Mouse (Mus musculus) 3134 (cell line): ENCODE data around the gene Fam219a.
A peak's percentile ranks its signal among the peaks of the same experiment; 100 is the strongest.

Experiments used
- DNase-seq: peaks from one replicate; pipeline ENCODE4 v3.0.0-alpha.2; 2011; ENCODE audit warnings: low spot score; ENCODE audit not compliant: insufficient read length; ENCODE audit errors: extremely low read depth

The Fam219a gene

DNA sequence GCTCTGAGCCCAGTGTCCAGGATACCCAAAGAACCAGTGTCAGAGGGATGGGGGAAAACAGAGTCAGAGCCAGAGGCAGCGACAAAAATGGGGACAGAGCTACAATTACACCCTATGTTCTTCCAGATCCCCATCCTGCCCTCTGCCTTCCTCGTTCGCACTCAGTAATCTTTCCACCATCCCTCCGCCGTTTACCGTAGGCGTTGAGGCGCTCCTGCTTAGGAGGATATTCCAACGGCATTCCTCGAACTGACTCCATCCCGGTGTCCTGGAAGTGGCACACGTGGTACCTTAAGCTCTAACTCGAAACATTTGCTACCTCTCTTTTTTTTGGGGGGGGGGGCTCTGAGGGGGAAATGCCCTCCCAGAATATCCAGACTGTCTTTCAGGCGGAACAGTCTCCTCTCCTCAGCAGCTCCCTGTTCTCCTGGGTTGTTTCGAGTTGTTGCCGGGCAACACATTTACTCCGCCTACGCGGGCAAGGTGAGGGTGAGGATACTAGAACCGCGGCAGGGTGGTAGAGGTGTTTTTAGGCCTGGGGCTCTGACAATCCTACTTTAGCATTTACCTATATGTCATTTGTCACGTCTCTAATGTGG is 61.9 kb downstream of the Fam219a start:
- DNase-seq = no peak

DNA sequence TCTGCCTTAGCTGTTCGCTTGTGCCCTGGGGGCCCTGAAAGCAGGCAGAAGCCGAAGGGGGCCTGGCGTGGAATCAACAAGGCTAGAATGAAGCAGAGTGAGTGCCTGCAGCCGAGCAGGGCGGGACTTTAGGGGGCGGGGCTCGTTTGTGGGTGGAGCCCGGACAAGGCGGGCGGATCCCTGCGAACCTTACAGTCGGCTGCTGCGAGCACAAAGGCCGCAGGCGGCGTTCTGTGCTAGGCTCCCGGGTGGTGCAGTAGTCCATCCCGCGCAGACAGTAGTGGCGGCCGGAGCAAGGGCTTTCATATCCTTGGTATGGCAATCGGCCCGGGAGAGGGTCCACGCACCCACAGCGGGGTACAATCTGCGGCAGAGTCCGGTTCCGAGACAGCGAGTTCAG is 62.4 kb downstream of the Fam219a start:
- no peak for DNase-seq

- DNase-seq = no peak
Observed at GRCm38 (mm10) chr4:41506156-41506555, 63.2 kb downstream of the Fam219a start.

DNA sequence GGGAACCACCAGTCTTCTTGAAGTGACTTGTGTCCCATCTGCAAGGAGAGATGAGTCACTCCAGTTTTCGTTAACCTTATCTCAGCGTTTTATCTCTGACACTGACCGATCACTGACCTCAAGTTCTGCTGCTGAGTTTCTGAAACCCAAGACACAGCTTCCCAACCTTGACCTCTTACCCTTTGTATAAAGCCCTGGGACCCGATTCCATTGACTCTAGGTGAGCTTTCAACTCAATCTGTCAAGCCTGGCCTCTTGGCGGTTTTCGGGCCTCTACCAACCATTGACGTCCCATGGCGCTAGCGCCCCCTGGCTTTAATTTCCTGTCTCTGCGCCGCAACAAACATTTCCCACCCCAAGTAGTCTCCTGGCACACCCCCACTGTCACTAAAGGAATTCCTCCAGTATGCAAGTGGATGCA is 64.2 kb downstream of the Fam219a start:
- DNase-seq = no peak

DNA sequence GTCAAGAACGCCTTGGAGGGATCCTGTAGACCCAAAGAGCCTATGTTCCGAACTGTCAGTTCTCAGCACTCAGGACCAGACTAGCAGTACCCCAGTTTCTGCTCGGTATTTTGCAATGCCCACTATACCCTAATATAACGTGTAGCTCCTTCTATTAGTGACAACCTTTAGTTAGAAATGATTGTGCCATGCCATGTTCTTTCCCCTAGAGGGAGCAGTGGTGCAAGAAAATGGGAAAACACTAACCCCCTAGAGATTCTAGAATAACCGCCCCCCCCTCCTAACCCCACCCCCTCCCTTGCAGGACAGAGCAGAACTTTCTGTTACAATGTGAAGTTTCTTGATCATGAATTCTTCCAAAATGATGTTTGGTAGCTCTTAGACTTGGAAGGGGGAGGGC is 65.0 kb downstream of the Fam219a start:
- DNase-seq = no peak

DNA sequence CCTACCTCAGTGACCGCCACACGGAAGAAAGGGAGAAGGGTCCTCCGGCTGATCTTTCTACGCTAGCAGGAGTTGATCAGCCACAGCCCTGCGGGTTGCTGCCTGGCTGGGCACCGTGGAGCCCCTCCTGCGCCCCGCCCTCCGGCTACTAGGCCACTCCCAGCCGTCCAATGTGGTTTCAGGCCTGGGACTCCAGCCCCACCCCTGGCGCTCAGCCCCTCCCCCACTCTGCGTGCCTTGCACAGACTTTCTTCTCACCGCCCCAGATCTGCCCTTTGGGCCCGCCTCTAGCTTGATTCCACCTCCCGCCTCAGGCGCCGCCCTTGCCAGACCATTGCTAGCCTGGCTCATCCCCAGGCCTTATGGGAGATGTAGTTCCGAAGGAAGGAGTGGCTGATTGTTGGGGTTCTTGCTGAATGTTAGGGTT is 66.3 kb downstream of the Fam219a start, which contains the start of gene AI464131:
Gene AI464131, minus strand, starts transcription at position 91 of the 427 bp plus-strand sequence.
- peak; percentile 97 for DNase-seq

DNA sequence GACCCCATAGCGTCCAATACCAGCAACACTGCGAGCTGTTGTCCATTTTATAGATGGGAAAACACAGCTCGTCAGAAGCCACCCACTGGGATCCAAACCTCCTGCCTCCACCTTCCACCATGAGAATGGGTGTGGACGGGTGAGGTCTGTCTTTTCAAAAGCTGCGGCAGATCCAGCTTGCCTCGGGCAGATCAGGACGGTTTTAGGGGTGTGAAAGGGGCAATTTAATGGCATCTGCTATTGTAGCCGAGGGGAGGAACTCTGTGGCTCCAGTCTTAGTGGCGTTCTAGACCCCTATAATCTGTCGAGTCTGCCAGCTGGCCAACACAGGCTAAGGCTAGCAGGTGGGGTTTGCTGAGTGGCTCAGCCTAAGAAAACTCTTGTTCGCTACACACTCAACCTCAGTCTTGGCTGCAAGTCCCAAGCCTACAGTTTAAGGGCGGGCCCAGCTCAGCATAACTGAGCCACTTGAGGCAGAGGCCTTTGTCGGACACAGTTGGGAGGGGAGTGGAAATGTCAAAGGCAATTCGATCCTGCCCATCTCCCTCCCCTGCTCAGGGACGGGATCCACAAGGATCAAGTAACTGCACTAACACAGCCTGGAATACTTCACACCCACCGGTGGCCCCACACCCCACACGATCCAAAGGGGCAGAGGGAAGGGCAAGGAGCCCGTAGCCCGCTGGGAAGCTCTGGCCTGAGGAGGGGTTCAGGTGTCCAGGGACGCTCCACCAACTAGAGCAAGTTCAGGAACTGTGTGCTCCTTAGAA is 67.0 kb downstream of the Fam219a start:
- DNase-seq = no peak

GRCm38 (mm10) chr4:41500787-41501186 is 68.6 kb downstream of the Fam219a start:
- DNase-seq = no peak

- DNase-seq = no peak
Observed at GRCm38 (mm10) chr4:41499619-41500018, 69.7 kb downstream of the Fam219a start.

DNA sequence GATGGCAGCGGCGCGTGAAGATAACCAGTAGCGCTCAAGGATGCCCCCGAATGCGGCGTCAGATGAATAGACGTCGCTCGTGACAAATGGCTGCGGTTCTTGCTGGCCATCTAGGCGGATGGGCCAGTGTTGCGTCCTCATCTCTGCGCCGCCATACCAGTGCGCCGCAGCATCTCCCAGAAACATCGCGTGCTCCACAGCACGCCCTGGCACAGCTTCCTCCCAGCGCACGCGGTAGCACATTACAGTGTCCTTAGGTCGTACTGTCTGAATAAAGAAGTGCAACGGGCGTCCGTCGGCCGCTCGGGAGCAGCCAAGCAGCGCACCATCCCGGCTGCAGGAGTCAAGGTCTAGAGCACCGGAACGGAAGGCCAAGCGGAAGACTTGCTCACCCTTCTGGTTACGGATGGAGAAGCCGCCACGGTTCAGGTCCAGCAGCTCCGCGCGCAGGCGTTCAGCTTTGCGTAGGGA is 70.4 kb downstream of the Fam219a start:
- DNase-seq = no peak

DNA sequence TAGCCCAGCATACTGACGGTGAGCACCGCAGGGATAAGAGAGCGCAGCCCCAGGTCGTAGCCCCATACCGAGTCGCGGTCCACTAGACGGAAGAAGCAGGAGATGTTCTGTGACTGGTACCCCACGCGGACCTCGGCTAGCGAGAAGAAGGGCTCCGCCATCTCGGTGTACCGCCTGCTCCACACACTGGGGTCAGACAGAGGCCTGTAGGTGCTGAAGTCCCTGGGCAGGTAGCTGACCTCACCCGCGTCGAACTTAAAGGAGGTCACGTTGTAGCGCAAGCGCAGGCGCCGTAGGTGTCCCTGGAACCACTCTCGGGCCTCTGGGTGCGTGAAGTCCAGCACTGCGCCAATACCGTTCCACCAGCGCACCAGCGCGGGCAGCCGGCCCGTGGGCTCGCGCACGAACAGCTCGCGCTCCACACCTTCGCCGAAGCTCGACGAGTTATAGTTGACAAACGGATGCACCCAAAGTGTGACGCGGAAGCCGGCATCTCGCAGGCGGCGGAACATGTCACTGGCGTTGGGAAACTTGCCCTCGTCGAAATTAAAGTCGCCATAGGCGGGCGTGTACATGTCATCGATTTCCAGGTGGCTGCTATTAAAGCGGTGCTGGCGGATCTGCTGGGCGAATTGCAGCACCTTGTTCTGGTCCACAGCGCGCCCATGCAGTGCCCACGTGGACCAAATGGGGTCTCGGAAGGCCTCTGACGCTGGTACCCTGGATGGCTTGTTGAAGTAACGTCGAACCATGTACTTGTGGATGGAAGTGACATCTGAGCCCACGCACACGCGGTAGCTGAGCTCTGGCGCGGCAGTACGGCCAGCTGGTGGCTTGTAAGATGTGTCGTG is 71.1 kb downstream of the Fam219a start:
- no peak for DNase-seq

DNA sequence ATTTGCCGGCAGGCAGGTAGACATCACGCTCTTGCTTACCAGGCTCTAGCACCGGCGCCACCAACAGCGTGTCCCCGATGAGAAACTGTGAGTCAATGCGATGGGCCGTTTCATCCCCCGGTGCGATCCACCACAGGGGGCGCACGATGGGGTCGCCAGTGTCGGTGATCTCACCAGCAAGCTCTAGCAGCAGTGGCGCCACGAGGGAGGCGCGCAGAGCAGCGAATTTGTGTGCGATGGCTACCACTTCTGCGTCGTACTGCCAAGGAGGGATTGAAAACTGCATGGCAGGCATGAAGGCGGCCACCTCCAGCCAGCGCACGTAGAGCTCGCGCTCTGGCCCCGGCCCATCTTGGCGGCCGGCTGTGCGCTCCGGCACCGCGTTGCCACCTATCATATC is 71.8 kb downstream of the Fam219a start:
- DNase-seq = no peak

- DNase-seq = no peak
Observed at GRCm38 (mm10) chr4:41497046-41497445, 72.3 kb downstream of the Fam219a start.

DNA sequence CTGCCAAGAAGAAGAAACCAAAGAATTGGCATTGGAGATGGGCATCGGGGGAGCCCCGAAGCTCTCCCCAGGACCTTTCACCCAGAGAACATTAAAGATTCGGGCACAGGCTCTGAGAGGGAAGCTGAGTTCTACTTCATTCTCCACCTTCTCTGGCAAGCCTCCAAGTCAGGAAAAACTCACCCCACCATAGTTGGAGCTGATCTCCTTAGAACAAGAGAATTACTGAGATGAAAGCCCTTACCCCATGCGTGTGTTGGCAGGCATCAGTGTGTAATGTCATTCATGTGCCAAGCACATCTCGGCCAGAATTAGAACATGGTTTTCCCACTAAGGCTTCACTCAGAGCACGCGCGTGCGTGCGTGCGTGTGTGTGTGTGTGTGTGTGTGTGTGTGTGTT is 73.5 kb downstream of the Fam219a start:
- DNase-seq = no peak

GRCm38 (mm10) chr4:41495076-41495475 is 74.3 kb downstream of the Fam219a start:
- DNase-seq = no peak

DNA sequence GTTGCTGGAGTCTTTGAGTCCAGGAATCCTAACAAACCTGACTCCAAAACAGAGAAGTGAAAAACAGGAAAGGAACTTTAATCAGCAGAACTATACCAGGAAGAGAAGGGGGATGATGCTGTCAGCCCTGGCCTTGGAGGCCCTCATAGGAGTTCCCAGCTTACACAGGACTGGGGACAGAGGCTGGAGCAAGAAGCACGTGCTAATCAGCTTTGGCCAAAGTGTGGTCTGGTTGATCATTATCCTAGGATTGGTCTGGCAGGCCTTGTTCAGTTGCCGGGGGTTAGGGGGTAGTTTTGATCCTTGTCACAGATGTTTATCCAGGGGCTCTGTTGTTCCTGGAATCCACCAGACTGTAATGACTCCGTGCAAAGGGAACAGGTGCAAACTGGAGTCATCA is 75.0 kb downstream of the Fam219a start:
- no peak for DNase-seq

- no peak for DNase-seq
Observed at GRCm38 (mm10) chr4:41493464-41494116, 75.7 kb downstream of the Fam219a start.

DNA sequence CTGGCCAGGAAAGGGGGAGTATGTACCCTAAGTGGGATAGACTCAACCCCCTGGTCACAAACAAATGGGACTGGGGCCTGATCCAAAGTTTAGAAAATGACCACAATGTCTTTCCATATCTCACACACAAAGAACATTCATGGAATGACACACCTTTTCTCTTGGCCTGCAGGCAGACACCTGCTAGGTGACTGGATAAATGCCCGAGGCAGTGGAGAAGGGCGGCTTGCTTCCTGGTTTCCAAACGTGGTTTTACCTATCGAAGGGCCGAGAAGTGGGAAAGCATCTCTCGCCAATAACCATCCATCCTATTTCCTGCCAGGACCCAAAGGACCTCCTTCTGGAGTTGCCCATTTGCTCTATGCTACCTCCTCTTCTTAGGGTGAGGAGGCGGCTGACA is 76.4 kb downstream of the Fam219a start:
- DNase-seq = no peak

- no peak for DNase-seq
Observed at GRCm38 (mm10) chr4:41481601-41482017, 87.7 kb downstream of the Fam219a start.

- no peak for DNase-seq
Observed at GRCm38 (mm10) chr4:41480254-41480653, 89.1 kb downstream of the Fam219a start.

DNA sequence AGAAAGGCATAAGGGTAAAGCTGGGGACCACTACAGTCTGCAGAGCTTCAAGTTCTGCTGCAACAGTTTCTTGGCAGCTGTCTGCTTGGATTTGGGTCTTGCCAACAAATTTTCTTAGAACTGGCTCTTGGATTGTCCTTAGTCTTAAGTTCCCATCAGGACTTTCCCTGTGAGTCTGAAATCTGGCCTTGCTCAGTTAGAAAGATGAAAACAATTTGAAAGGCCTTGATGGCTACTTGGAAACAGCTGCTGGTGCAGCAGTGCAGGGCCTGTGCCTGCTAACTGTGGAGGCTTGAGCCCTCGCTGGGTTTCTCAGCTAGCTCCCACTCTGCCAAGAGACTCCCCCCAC is 89.9 kb downstream of the Fam219a start:
- no peak for DNase-seq
